Mouse (Mus musculus) heart, postnatal 4 days (tissue): Measurements from ENCODE around the gene Tmtc3. TPM values are rescaled to one million over a fixed set of nuclear protein-coding genes. Genes with fewer than 3 reads are reported as not detected.
"Not testable (repeated sequence)": the region's sequence is repeated elsewhere in the genome, so short reads cannot be mapped to it uniquely, and the experiment has no call there.

Source experiments
- DNase-seq: peaks from one replicate; pipeline ENCODE4 v3.0.0; 2021
- total RNA-seq, 2 experiments: library from RNA; stranded (reverse); gene quantifications; 2 replicates each; pipeline ENCODE4 v1.2.3; 2021

The Tmtc3 gene
- 10 to 100 TPM; 23.1 to 28.4 TPM for total RNA-seq

DNA sequence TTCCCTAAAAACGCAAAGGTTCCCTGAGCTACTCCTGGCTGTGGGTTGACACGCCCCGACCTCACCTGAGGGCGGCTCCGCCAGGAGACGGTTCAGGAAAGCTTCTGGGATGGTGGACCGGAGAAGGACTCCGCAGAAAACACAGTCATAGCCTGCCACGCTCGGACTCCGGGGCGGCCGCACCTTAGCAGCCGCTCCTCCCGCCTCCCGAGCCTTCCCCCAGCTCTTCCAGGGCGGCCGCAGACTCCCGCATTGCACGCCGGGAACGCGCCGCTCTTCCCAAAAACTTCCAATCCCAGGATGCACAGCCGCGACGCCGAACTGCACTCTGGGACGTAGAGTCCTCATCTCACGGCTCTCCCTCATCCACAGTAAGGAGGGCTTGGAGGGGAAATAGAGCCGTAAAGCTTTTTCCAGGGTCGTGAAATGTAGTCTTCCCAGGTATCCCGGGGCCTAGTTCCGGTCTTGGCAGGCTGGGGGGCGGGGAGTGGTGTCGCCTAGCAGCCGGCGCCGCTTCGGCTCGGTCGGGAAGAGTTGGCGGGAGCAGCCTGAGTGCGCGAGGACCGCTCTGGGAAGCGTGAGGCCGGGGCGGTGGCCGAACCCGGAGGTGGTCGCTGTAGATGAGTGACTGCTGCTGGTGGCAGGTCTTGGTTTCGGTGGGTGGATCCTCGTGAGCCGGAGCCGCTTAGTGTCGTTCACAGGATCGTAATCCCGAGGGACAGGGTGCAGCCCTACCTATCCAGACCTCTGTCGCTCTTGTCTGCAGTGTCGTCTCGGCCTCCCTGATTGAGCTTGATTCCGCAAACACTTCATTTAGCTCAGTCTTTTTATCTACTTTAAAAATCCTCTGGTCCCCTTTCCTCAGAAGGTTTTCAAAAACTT lies at the start of gene Tmtc3, which contains the start of gene Cep290:
Gene Tmtc3 (minus strand): TSS at position 254 of the 882 bp plus-strand sequence.
Gene Cep290 (plus strand): TSS at position 462 of the 882 bp plus-strand sequence.
- DNase-seq: peak; percentile 94

- DNase-seq: no peak
Measured at GRCm38 (mm10) chr10:100524499-100525390, 37.6 kb upstream of the Tmtc3 start.

GRCm38 (mm10) chr10:100522330-100522729 lies 35.2 kb upstream of the Tmtc3 start:
- no peak for DNase-seq

- DNase-seq: no peak
Measured at GRCm38 (mm10) chr10:100521617-100522016, 34.5 kb upstream of the Tmtc3 start.

DNA sequence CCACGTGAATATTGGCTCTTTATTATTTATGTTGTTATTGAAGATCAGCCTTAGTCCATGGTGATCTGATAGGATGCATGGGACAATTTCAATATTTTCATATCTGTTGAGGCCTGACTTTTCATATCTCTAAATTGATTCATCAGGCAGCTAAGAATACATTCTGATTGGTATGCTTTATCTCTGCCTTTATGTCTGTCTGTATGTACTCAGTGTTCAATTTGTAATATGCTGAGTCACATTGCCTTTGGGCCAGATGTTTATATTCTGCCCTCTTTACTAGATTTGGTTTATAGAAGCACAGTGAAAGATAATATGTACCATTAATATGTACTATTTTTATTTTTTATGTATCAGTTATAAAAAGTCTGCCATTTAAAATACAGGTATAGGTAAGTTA lies 21.0 kb upstream of the Tmtc3 start:
- DNase-seq: no peak

DNA sequence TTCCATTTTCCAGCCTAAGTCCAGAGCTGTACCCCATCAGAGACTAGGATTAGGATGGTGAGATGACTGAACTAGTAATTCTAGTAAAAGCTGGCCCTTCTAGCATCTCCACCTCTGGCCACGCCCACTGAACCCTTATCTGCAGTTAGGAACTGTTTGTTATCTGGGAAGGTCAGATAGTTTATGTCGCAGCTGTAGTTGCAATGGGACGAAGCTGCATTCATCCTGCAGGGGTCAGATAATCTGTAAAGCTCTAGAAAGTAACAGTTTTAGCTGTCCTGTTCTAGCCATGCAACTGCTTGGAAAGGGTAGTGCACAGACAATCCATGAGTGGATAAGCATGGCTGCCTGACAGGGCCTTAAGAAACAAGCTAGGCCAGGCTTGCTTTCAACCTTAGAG lies 11.2 kb upstream of the Tmtc3 start:
- no peak for DNase-seq

DNA sequence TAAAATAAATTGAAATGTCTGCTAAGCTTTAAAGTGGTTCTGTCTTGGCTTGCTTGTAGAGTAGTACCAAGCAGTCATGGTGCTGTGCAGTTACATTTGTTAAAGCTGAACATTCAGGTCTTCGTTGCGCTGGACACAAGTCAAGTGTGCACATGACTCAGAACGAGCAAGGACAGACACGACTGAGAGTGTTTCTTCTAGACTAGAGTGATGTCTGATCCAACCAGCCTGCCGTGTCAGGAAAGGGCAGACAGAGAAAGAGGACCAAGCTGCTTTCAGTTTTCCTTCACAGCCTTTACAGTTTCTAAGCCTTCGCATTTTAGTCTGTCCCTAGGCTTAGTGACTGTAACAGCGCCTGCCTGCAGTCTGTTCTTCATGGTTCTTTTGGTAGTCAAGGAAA lies 4.8 kb upstream of the Tmtc3 start:
- DNase-seq: no peak

DNA sequence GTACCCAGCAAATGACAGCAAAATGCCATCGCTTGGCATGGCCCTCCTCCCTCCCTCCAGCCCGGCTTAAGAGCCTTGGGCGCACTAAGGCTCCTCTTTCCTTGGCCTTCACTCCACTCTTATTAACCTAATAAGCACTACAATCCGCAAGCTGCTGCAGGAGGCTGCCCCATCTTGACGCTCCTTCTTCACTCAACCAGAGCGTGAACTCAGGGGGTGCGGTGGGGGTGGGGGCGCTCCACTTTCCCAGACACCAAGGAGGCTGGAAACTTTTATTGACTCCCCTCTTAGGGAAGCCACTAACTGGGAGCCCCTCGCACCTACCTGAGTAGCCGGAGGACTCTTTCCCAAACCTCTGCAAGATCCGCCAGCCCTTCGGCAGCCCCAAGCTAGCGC lies 451 bp downstream of the Tmtc3 start:
- peak; percentile 8 for DNase-seq

DNA sequence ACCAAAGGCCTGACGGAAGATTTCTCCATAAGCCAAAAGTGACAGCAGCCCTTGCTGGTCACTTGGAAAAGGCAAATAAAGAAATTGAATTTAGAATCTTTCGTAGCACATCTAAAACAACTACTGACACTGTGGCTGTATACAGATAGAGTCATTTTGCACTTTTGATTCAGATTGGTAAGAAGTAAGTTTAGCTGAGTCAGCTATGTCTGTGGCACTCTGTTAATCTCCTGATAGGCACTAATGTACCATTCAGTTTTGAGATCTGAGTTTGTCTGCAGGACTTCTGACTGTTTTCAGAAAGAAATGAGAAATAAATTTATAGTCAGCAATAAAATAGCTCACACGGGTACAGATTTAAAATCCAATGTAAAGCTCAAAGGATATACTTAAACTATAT lies 7.6 kb downstream of the Tmtc3 start:
- no peak for DNase-seq

- no peak for DNase-seq
Measured at GRCm38 (mm10) chr10:100475040-100475439, 12.1 kb downstream of the Tmtc3 start.

- no peak for DNase-seq
Measured at GRCm38 (mm10) chr10:100460515-100460914, 26.6 kb downstream of the Tmtc3 start.

- DNase-seq: no peak
Measured at GRCm38 (mm10) chr10:100449394-100449793, 37.8 kb downstream of the Tmtc3 start.

GRCm38 (mm10) chr10:100427592-100427991 lies 59.6 kb downstream of the Tmtc3 start:
- DNase-seq: peak; percentile 41

- no peak for DNase-seq
Measured at GRCm38 (mm10) chr10:100415566-100415965, 71.6 kb downstream of the Tmtc3 start.

DNA sequence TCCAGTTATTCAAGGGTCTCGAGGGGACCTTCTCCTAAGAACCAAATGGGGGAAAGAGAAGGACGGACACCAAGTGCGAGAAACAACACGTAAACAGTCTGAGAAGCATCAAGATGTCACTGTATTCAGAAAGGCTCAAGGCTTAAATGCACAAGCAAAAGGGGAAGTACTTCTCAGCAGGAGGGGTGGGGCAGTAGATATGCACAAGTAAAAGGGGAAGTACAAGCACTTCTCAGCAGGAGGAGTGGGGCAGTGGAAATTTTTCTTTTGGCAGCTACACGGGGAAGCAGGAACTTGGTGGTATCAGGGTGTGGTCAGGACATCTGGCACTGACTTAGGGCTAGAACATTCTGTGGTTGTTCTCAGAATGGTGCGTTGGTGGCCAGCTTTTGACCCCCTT lies 84.8 kb downstream of the Tmtc3 start:
- not testable (repeated sequence) for DNase-seq

Other genes starting within 250 kb of the Tmtc3 start
- gene Gm4301, start 151.7 kb downstream of the Tmtc3 start, total RNA-seq: not detected
- not detected for gene Gm4302, start 146.5 kb downstream of the Tmtc3 start, total RNA-seq
- not detected for gene Gm4303, start 141.4 kb downstream of the Tmtc3 start, total RNA-seq
- not detected for gene Gm4305, start 136.3 kb downstream of the Tmtc3 start, total RNA-seq
- not detected for gene Gm4307, start 126.0 kb downstream of the Tmtc3 start, total RNA-seq
- gene Gm4312, start 104.8 kb downstream of the Tmtc3 start, total RNA-seq: not detected
- 1 to 10 TPM; 3.9 to 5.2 TPM for gene Cep290, start 208 bp upstream of the Tmtc3 start, total RNA-seq
- 1 to 10 TPM; 4.3 to 4.5 TPM for gene 4930430F08Rik, start 103.1 kb upstream of the Tmtc3 start, total RNA-seq
- not detected for gene 1700017N19Rik, start 103.1 kb upstream of the Tmtc3 start, total RNA-seq